Mouse (Mus musculus): ENCODE results near the gene Cox7a2l. TPM values are rescaled to one million over a fixed set of nuclear protein-coding genes. Genes with fewer than 3 reads are reported as not detected.
A peak's percentile ranks its signal among the peaks of the same experiment; 100 is the strongest.

Gene Cox7a2l
- polyA plus RNA-seq, 1 experiment from 2014 or later: 189 TPM

- Histone ChIP-seq H3K9me3 (ENCODE audit: control insufficient read depth, low read depth, low read length) (no peaks in the 10 kb centered on the region), H3K4me3 (ENCODE audit: low read depth, low read length) (peak overlapping the region; percentile 98), H3K4me1 (ENCODE audit: control insufficient read depth, insufficient read depth, low read length) (peaks cover 25% of the 10 kb centered on the region), H3K27ac (ENCODE audit: low read length) (peak overlapping the region; percentile 67; the same call in 1 of the 2 replicates), H3K27me3 (ENCODE audit: control insufficient read depth, insufficient read depth, low read length) (no peaks in the 10 kb centered on the region), H3K9ac (replicated peaks; ENCODE audit: low read depth, low read length) (peak overlapping the region; percentile 96), H3K36me3 (ENCODE audit: control insufficient read depth, insufficient read depth, low read length) (no peaks in the 10 kb centered on the region), H3K4me2 (replicated peaks; ENCODE audit: low read depth, low read length) (peak overlapping the region; percentile 90)
- under 1% methylated on average over 33 of the region's 33 CpGs for WGBS
- ATAC-seq (ENCODE audit: insufficient number of reproducible peaks, insufficient read depth, low FRiP score, low read depth): peak; percentile 98
Observed at GRCm38 (mm10) chr17:83514213-83514701, 2.9 kb downstream of the Cox7a2l start.

- Histone ChIP-seq H3K4me3 (ENCODE audit: low read depth, low read length) (peak overlapping the region; percentile 98), H3K27me3 (ENCODE audit: control insufficient read depth, insufficient read depth, low read length) (no peaks in the 10 kb centered on the region), H3K4me1 (ENCODE audit: control insufficient read depth, insufficient read depth, low read length) (peaks cover 25% of the 10 kb centered on the region), H3K36me3 (ENCODE audit: control insufficient read depth, insufficient read depth, low read length) (no peaks in the 10 kb centered on the region), H3K9ac (replicated peaks; ENCODE audit: low read depth, low read length) (peak overlapping the region; percentile 96), H3K9me3 (ENCODE audit: control insufficient read depth, low read depth, low read length) (no peaks in the 10 kb centered on the region), H3K27ac (ENCODE audit: low read length) (peak overlapping the region; percentile 67; the same call in 1 of the 2 replicates), H3K4me2 (replicated peaks; ENCODE audit: low read depth, low read length) (peak overlapping the region; percentile 90)
- ATAC-seq (ENCODE audit: insufficient number of reproducible peaks, insufficient read depth, low FRiP score, low read depth): peak; percentile 48
- 2% methylated on average over 24 of the region's 24 CpGs for WGBS
Observed at GRCm38 (mm10) chr17:83513655-83514212, 3.4 kb downstream of the Cox7a2l start.

GRCm38 (mm10) chr17:83512130-83512529 lies 5.0 kb downstream of the Cox7a2l start:
- H3K4me2 ChIP-seq (replicated peaks; ENCODE audit: low read depth, low read length): no peak overlapping the region
- ATAC-seq (ENCODE audit: insufficient number of reproducible peaks, insufficient read depth, low FRiP score, low read depth): no peak

GRCm38 (mm10) chr17:83503693-83504092 lies 13.4 kb downstream of the Cox7a2l start:
- Histone ChIP-seq H3K4me2 (replicated peaks; ENCODE audit: low read depth, low read length) (no peak overlapping the region), H3K27ac (ENCODE audit: low read length) (no peak overlapping the region), H3K9me3 (ENCODE audit: control insufficient read depth, low read depth, low read length) (no peaks in the 10 kb centered on the region), H3K36me3 (ENCODE audit: control insufficient read depth, insufficient read depth, low read length) (peaks cover 24% of the 10 kb centered on the region), H3K4me3 (ENCODE audit: low read depth, low read length) (no peak overlapping the region), H3K27me3 (ENCODE audit: control insufficient read depth, insufficient read depth, low read length) (no peaks in the 10 kb centered on the region), H3K9ac (replicated peaks; ENCODE audit: low read depth, low read length) (no peak overlapping the region), H3K4me1 (ENCODE audit: control insufficient read depth, insufficient read depth, low read length) (no peaks in the 10 kb centered on the region)
- 78% methylated on average over 2 of the region's 2 CpGs for WGBS
- ATAC-seq (ENCODE audit: insufficient number of reproducible peaks, insufficient read depth, low FRiP score, low read depth): 0 out of 2 replicates have a peak, but pooled peaks have one; percentile 56

More at GRCm38 (mm10) chr17:83512130-83512529, 5.0 kb downstream of the Cox7a2l start:
- no peak overlapping the region for H3K4me3 ChIP-seq (ENCODE audit: low read depth, low read length)
- H3K36me3 ChIP-seq (ENCODE audit: control insufficient read depth, insufficient read depth, low read length): no peaks in the 10 kb centered on the region
- peaks cover 25% of the 10 kb centered on the region for H3K4me1 ChIP-seq (ENCODE audit: control insufficient read depth, insufficient read depth, low read length)
- no peak overlapping the region for H3K9ac ChIP-seq (replicated peaks; ENCODE audit: low read depth, low read length)
- H3K27ac ChIP-seq (ENCODE audit: low read length): no peak overlapping the region
- WGBS: 93% methylated on average over 3 of the region's 3 CpGs
- no peaks in the 10 kb centered on the region for H3K27me3 ChIP-seq (ENCODE audit: control insufficient read depth, insufficient read depth, low read length)
- H3K9me3 ChIP-seq (ENCODE audit: control insufficient read depth, low read depth, low read length): no peaks in the 10 kb centered on the region

GRCm38 (mm10) chr17:83499692-83500091 lies 17.4 kb downstream of the Cox7a2l start:
- peaks cover 8% of the 10 kb centered on the region; the same call in 1 of the 2 replicates for H3K9me3 ChIP-seq (ENCODE audit: control insufficient read depth, low read depth, low read length)
- 83% methylated on average over 4 of the region's 4 CpGs for WGBS
- no peaks in the 10 kb centered on the region for H3K4me1 ChIP-seq (ENCODE audit: control insufficient read depth, insufficient read depth, low read length)
- H3K36me3 ChIP-seq (ENCODE audit: control insufficient read depth, insufficient read depth, low read length): peaks cover 24% of the 10 kb centered on the region
- no peak overlapping the region for H3K4me3 ChIP-seq (ENCODE audit: low read depth, low read length)
- H3K9ac ChIP-seq (replicated peaks; ENCODE audit: low read depth, low read length): no peak overlapping the region
- H3K4me2 ChIP-seq (replicated peaks; ENCODE audit: low read depth, low read length): no peak overlapping the region
- ATAC-seq (ENCODE audit: insufficient number of reproducible peaks, insufficient read depth, low FRiP score, low read depth): no peak
- H3K27ac ChIP-seq (ENCODE audit: low read length): no peak overlapping the region
- no peaks in the 10 kb centered on the region for H3K27me3 ChIP-seq (ENCODE audit: control insufficient read depth, insufficient read depth, low read length)

- no peak for ATAC-seq (ENCODE audit: insufficient number of reproducible peaks, insufficient read depth, low FRiP score, low read depth)
- Histone ChIP-seq H3K4me2 (replicated peaks; ENCODE audit: low read depth, low read length) (no peak overlapping the region), H3K27ac (ENCODE audit: low read length) (no peak overlapping the region), H3K27me3 (ENCODE audit: control insufficient read depth, insufficient read depth, low read length) (no peaks in the 10 kb centered on the region), H3K36me3 (ENCODE audit: control insufficient read depth, insufficient read depth, low read length) (peaks cover 24% of the 10 kb centered on the region), H3K4me3 (ENCODE audit: low read depth, low read length) (no peak overlapping the region), H3K4me1 (ENCODE audit: control insufficient read depth, insufficient read depth, low read length) (no peaks in the 10 kb centered on the region), H3K9me3 (ENCODE audit: control insufficient read depth, low read depth, low read length) (peaks cover 8% of the 10 kb centered on the region; the same call in 1 of the 2 replicates), H3K9ac (replicated peaks; ENCODE audit: low read depth, low read length) (no peak overlapping the region)
- WGBS: 94% methylated on average over 5 of the region's 5 CpGs
Observed at GRCm38 (mm10) chr17:83498889-83499288, 18.2 kb downstream of the Cox7a2l start.

GRCm38 (mm10) chr17:83487762-83488161 lies 29.4 kb downstream of the Cox7a2l start:
- no peak for ATAC-seq (ENCODE audit: insufficient number of reproducible peaks, insufficient read depth, low FRiP score, low read depth)
- 61% methylated on average over 3 of the region's 3 CpGs for WGBS

GRCm38 (mm10) chr17:83483784-83484183 lies 33.3 kb downstream of the Cox7a2l start:
- Histone ChIP-seq H3K36me3 (ENCODE audit: control insufficient read depth, insufficient read depth, low read length) (peaks cover 24% of the 10 kb centered on the region; the same call in 1 of the 2 replicates), H3K4me3 (ENCODE audit: low read depth, low read length) (no peak overlapping the region), H3K27ac (ENCODE audit: low read length) (no peak overlapping the region), H3K9ac (replicated peaks; ENCODE audit: low read depth, low read length) (no peak overlapping the region), H3K9me3 (ENCODE audit: control insufficient read depth, low read depth, low read length) (no peaks in the 10 kb centered on the region), H3K4me2 (replicated peaks; ENCODE audit: low read depth, low read length) (no peak overlapping the region), H3K4me1 (ENCODE audit: control insufficient read depth, insufficient read depth, low read length) (no peaks in the 10 kb centered on the region), H3K27me3 (ENCODE audit: control insufficient read depth, insufficient read depth, low read length) (no peaks in the 10 kb centered on the region)
- WGBS: 80% methylated on average over 2 of the region's 2 CpGs
- ATAC-seq (ENCODE audit: insufficient number of reproducible peaks, insufficient read depth, low FRiP score, low read depth): no peak

More at GRCm38 (mm10) chr17:83487762-83488161, 29.4 kb downstream of the Cox7a2l start:
- no peaks in the 10 kb centered on the region for H3K4me1 ChIP-seq (ENCODE audit: control insufficient read depth, insufficient read depth, low read length)
- H3K36me3 ChIP-seq (ENCODE audit: control insufficient read depth, insufficient read depth, low read length): no peaks in the 10 kb centered on the region
- no peaks in the 10 kb centered on the region; the same call in 1 of the 2 replicates for H3K9me3 ChIP-seq (ENCODE audit: control insufficient read depth, low read depth, low read length)
- no peak overlapping the region for H3K9ac ChIP-seq (replicated peaks; ENCODE audit: low read depth, low read length)
- H3K27me3 ChIP-seq (ENCODE audit: control insufficient read depth, insufficient read depth, low read length): no peaks in the 10 kb centered on the region
- H3K4me3 ChIP-seq (ENCODE audit: low read depth, low read length): no peak overlapping the region
- no peak overlapping the region for H3K27ac ChIP-seq (ENCODE audit: low read length)
- H3K4me2 ChIP-seq (replicated peaks; ENCODE audit: low read depth, low read length): no peak overlapping the region
